Mouse (Mus musculus) heart, embryonic 11.5 days (tissue): ENCODE results near the gene Gm9507. TPM values are rescaled to one million over a fixed set of nuclear protein-coding genes. Genes with fewer than 3 reads are reported as not detected.
"Not testable (repeated sequence)": the region's sequence is repeated elsewhere in the genome, so short reads cannot be mapped to it uniquely, and the experiment has no call there.

Experiments used
- ATAC-seq: fragments of 200-750 bp; cut with Nextera tagmentation; replicated peaks from 2 replicates; pipeline ENCODE4 v1.8.0; 2017; ENCODE audit warnings: moderate library complexity; ENCODE audit not compliant: insufficient number of reproducible peaks, low FRiP score, low TSS enrichment
- H3K27ac ChIP-seq: fragments of 300-500 bp; sonication (generic); 2 replicates; pipeline ENCODE4 v1.5.1; 2014; ENCODE audit warnings: mild to moderate bottlenecking, low read depth, low read length
- H3K27me3 ChIP-seq: fragments of 300-500 bp; sonication (generic); 2 replicates; pipeline ENCODE4 v1.6.1; 2014; ENCODE audit warnings: mild to moderate bottlenecking, low read length, mixed read lengths; ENCODE audit not compliant: control insufficient read depth, insufficient read depth
- H3K36me3 ChIP-seq: fragments of 300-500 bp; sonication (generic); 2 replicates; pipeline ENCODE4 v1.6.1; 2014; ENCODE audit warnings: mild to moderate bottlenecking, low read length, moderate library complexity, mixed read lengths; ENCODE audit not compliant: control insufficient read depth, insufficient read depth
- H3K4me1 ChIP-seq: fragments of 300-500 bp; sonication (generic); 2 replicates; pipeline ENCODE4 v1.6.1; 2014; ENCODE audit warnings: low read length; ENCODE audit not compliant: control insufficient read depth, insufficient read depth
- H3K4me2 ChIP-seq: fragments of 300-500 bp; sonication (generic); 2 replicates; pipeline ENCODE4 v1.6.1; 2014; ENCODE audit warnings: mild to moderate bottlenecking, moderate library complexity
- H3K4me3 ChIP-seq: fragments of 300-500 bp; sonication (generic); 2 replicates; pipeline ENCODE4 v1.5.1; 2014; ENCODE audit warnings: low read depth, low read length
- H3K9ac ChIP-seq: fragments of 300-500 bp; sonication (generic); 2 replicates; pipeline ENCODE4 v1.6.1; 2014; ENCODE audit warnings: mild to moderate bottlenecking, low read depth, low read length, moderate library complexity
- H3K9me3 ChIP-seq: fragments of 300-500 bp; sonication (generic); replicated peaks from 2 replicates; pipeline ENCODE4 v1.6.1; 2016; ENCODE audit warnings: low read length; ENCODE audit not compliant: control insufficient read depth
- WGBS: fragments of 180-500 bp; shearing (Covaris S2); extraction: QIAGEN DNeasy Blood & Tissue Kit; methylation state at CpG from one replicate; pipeline ENCODE4 v1.1.7; 2014; ENCODE audit not compliant: insufficient replicate concordance; 5-methylcytosine and 5-hydroxymethylcytosine counted together
- polyA plus RNA-seq: library from polyadenylated mRNA; unstranded; fragments of >200 nt; fragmentation: Nextera tagmentation; extraction: Ambion mirVana; gene quantifications from 2 replicates; pipeline ENCODE4 v1.2.1, GENCODE M21; 2014

Gene Gm9507
- polyA plus RNA-seq, 1 experiment from 2014 or later: not detected

GRCm38 (mm10) chr10:77818523-77818922, 6.9 kb upstream of the Gm9507 start:
- ATAC-seq: no peak
- WGBS: 94% methylated on average over 4 of the region's 4 CpGs
- no peaks in the 10 kb centered on the region for H3K4me1 ChIP-seq
- H3K27ac ChIP-seq: no peak overlapping the region
- H3K9me3 ChIP-seq: no peaks in the 10 kb centered on the region
- H3K4me3 ChIP-seq: no peak overlapping the region
- H3K9ac ChIP-seq: no peak overlapping the region
- H3K4me2 ChIP-seq: no peak overlapping the region
- no peaks in the 10 kb centered on the region for H3K27me3 ChIP-seq
- H3K36me3 ChIP-seq: no peaks in the 10 kb centered on the region

GRCm38 (mm10) chr10:77815514-77815913, 3.9 kb upstream of the Gm9507 start:
- Histone ChIP-seq H3K36me3 (no peaks in the 10 kb centered on the region), H3K4me3 (no peak overlapping the region), H3K27me3 (no peaks in the 10 kb centered on the region), H3K4me2 (no peak overlapping the region), H3K9me3 (no peaks in the 10 kb centered on the region), H3K27ac (no peak overlapping the region), H3K9ac (no peak overlapping the region), H3K4me1 (no peaks in the 10 kb centered on the region)
- WGBS: 24% methylated on average over 5 of the region's 5 CpGs
- ATAC-seq: no peak

GRCm38 (mm10) chr10:77814382-77814781, 2.7 kb upstream of the Gm9507 start, which contains the start of gene Gm2696:
TSS of gene Gm2696 (plus strand) at chr10:77814682.
- Histone ChIP-seq H3K4me2 (no peak within 1 kb of the TSS), H3K27ac (no peak within 1 kb of the TSS), H3K4me3 (no peak within 1 kb of the TSS), H3K4me1 (no peaks in the 10 kb centered on the region), H3K27me3 (no peaks in the 10 kb centered on the region), H3K9me3 (no peaks in the 10 kb centered on the region), H3K9ac (no peak within 1 kb of the TSS), H3K36me3 (no peaks in the 10 kb centered on the region)
- no peak for ATAC-seq
- WGBS: 29% methylated on average over 4 of the region's 4 CpGs

- H3K27ac ChIP-seq: no peak overlapping the region
- WGBS: 63% methylated on average over 3 of the region's 3 CpGs
- no peaks in the 10 kb centered on the region for H3K27me3 ChIP-seq
- no peak overlapping the region for H3K4me2 ChIP-seq
- no peaks in the 10 kb centered on the region for H3K36me3 ChIP-seq
- no peaks in the 10 kb centered on the region for H3K9me3 ChIP-seq
- H3K9ac ChIP-seq: no peak overlapping the region
- no peak for ATAC-seq
- H3K4me3 ChIP-seq: no peak overlapping the region
- H3K4me1 ChIP-seq: no peaks in the 10 kb centered on the region
Observed at GRCm38 (mm10) chr10:77804095-77804494, 7.5 kb downstream of the Gm9507 start.

- Histone ChIP-seq H3K27ac (no peak within 1 kb of the TSS), H3K27me3 (no peaks in the 10 kb centered on the region), H3K4me1 (peaks cover 10% of the 10 kb centered on the region), H3K4me3 (no peak within 1 kb of the TSS), H3K9me3 (no peaks in the 10 kb centered on the region), H3K36me3 (no peaks in the 10 kb centered on the region), H3K9ac (no peak within 1 kb of the TSS), H3K4me2 (no peak within 1 kb of the TSS)
- no peak for ATAC-seq
- WGBS: 49% methylated on average over 8 of the region's 8 CpGs
Observed at GRCm38 (mm10) chr10:77798921-77799508, 12.6 kb downstream of the Gm9507 start, which contains the start of gene Gm19668. TSS of gene Gm19668 (minus strand) at chr10:77799133.

GRCm38 (mm10) chr10:77798164-77798920, 13.3 kb downstream of the Gm9507 start:
- H3K4me2 ChIP-seq, H3K9ac ChIP-seq, H3K9me3 ChIP-seq, H3K36me3 ChIP-seq, H3K27ac ChIP-seq, H3K4me3 ChIP-seq, H3K27me3 ChIP-seq, ATAC-seq: not testable (repeated sequence)
- H3K4me1 ChIP-seq: peaks cover 10% of the 10 kb centered on the region
- WGBS: 24% methylated on average over 3 of the region's 3 CpGs

- WGBS: 9% methylated on average over 3 of the region's 3 CpGs
- Histone ChIP-seq H3K4me2 (no peak overlapping the region), H3K36me3 (no peaks in the 10 kb centered on the region), H3K9me3 (no peaks in the 10 kb centered on the region), H3K4me1 (peaks cover 10% of the 10 kb centered on the region), H3K27me3 (no peaks in the 10 kb centered on the region), H3K9ac (no peak overlapping the region), H3K27ac (no peak overlapping the region), H3K4me3 (no peak overlapping the region)
- ATAC-seq: no peak
Observed at GRCm38 (mm10) chr10:77797677-77798076, 14.0 kb downstream of the Gm9507 start.

GRCm38 (mm10) chr10:77794976-77795375, 16.7 kb downstream of the Gm9507 start, which contains the start of gene Gm9639:
TSS of gene Gm9639 (minus strand) at chr10:77795076.
- Histone ChIP-seq H3K27ac (no peak within 1 kb of the TSS), H3K4me2 (no peak within 1 kb of the TSS), H3K4me3 (no peak within 1 kb of the TSS), H3K4me1 (peaks cover 10% of the 10 kb centered on the region), H3K36me3 (no peaks in the 10 kb centered on the region), H3K9ac (no peak within 1 kb of the TSS), H3K27me3 (no peaks in the 10 kb centered on the region), H3K9me3 (no peaks in the 10 kb centered on the region)
- no peak for ATAC-seq
- 43% methylated on average over 2 of the region's 2 CpGs for WGBS
